Mouse (Mus musculus) heart, embryonic 14.5 days (tissue): ENCODE measurements around the gene Gm13088. TPM values are rescaled to one million over a fixed set of nuclear protein-coding genes. Genes with fewer than 3 reads are reported as not detected.
"Not testable (repeated sequence)": the region's sequence is repeated elsewhere in the genome, so short reads cannot be mapped to it uniquely, and the experiment has no call there.

Experiments used
- ATAC-seq: fragments of 200-750 bp; cut with Nextera tagmentation; 2 replicates; pipeline ENCODE4 v1.8.0; 2017; ENCODE audit warnings: low read depth, moderate TSS enrichment; ENCODE audit not compliant: insufficient number of reproducible peaks, insufficient read depth, low FRiP score
- H3K27ac ChIP-seq, 2 experiments: fragments of 200-500 bp in 1 of 2; fragments of 300-500 bp in 1 of 2; sonication (generic) in 1 of 2; replicated peaks in 1 of 2; 2 replicates each; pipeline ENCODE4 v1.5.1; 2012 to 2014; ENCODE audit warnings: low read depth in 2 of 2, low read length in 2 of 2, control low read depth in 1 of 2, mild to moderate bottlenecking in 1 of 2, mixed read lengths in 1 of 2; ENCODE audit not compliant: control insufficient read depth in 1 of 2, insufficient read depth in 1 of 2
- H3K27me3 ChIP-seq: fragments of 300-500 bp; sonication (generic); 2 replicates; pipeline ENCODE4 v1.6.1; 2014; ENCODE audit warnings: mild to moderate bottlenecking, low read length, control low read depth; ENCODE audit not compliant: control insufficient read depth, insufficient read depth
- H3K36me3 ChIP-seq: fragments of 300-500 bp; sonication (generic); 2 replicates; pipeline ENCODE4 v1.6.1; 2014; ENCODE audit warnings: mild to moderate bottlenecking, control low read depth, low read length, mixed read lengths; ENCODE audit not compliant: control insufficient read depth, insufficient read depth
- H3K4me1 ChIP-seq, 2 experiments: fragments of 200-500 bp in 1 of 2; fragments of 300-500 bp in 1 of 2; sonication (generic) in 1 of 2; 2 replicates each; pipeline ENCODE4 v1.6.1; 2012 to 2014; ENCODE audit warnings: low read length in 2 of 2, control low read depth in 1 of 2, mixed read lengths in 1 of 2; ENCODE audit not compliant: control insufficient read depth in 2 of 2, insufficient read depth in 2 of 2
- H3K4me2 ChIP-seq: fragments of 300-500 bp; sonication (generic); 2 replicates; pipeline ENCODE4 v1.6.1; 2014; ENCODE audit warnings: mild to moderate bottlenecking, low read length
- H3K4me3 ChIP-seq, 2 experiments: fragments of 200-500 bp in 1 of 2; fragments of 300-500 bp in 1 of 2; sonication (generic) in 1 of 2; 2 replicates each; pipeline ENCODE4 v1.5.1; 2012 to 2014; ENCODE audit warnings: low read length in 2 of 2, mild to moderate bottlenecking in 2 of 2, control low read depth in 1 of 2, low read depth in 1 of 2, moderate library complexity in 1 of 2; ENCODE audit not compliant: control insufficient read depth in 1 of 2, insufficient read depth in 1 of 2
- H3K9ac ChIP-seq: fragments of 300-500 bp; sonication (generic); 2 replicates; pipeline ENCODE4 v1.6.1; 2014; ENCODE audit warnings: mild to moderate bottlenecking, low read length
- H3K9me3 ChIP-seq: fragments of 300-500 bp; sonication (generic); 2 replicates; pipeline ENCODE4 v1.6.1; 2016; ENCODE audit warnings: low read length, control low read depth; ENCODE audit not compliant: control insufficient read depth
- WGBS: fragments of 180-500 bp; shearing (Covaris S2); extraction: QIAGEN DNeasy Blood & Tissue Kit; methylation state at CpG from one replicate; pipeline ENCODE4 v1.1.7; 2014; 5-methylcytosine and 5-hydroxymethylcytosine counted together
- polyA plus RNA-seq: library from polyadenylated mRNA; unstranded; fragments of >200 nt; fragmentation: Nextera tagmentation; extraction: Ambion mirVana; gene quantifications from 2 replicates; pipeline ENCODE4 v1.2.1, GENCODE M21; 2014

Gm13088 gene
- not detected in 2 replicates for polyA plus RNA-seq

- H3K27ac ChIP-seq, H3K4me1 ChIP-seq, H3K4me3 ChIP-seq, H3K9ac ChIP-seq, H3K9me3 ChIP-seq, H3K27me3 ChIP-seq, H3K4me2 ChIP-seq, H3K36me3 ChIP-seq, ATAC-seq: not testable (repeated sequence)
Measured at GRCm38 (mm10) chr4:143657146-143657545, at the start of gene Gm13088. Gene Gm13088, minus strand, starts transcription at chr4:143657246.

GRCm38 (mm10) chr4:143702611-143703010 lies 45.6 kb upstream of the Gm13088 start, which contains the start of gene Gm13089:
Gene Gm13089, minus strand, starts transcription at chr4:143702711.
- Histone ChIP-seq H3K9ac (no peak within 1 kb of the TSS), H3K27ac (no peak within 1 kb of the TSS), H3K9me3 (peaks cover 27% of the 10 kb centered on the region), H3K4me2 (no peak within 1 kb of the TSS), H3K36me3 (no peaks in the 10 kb centered on the region), H3K4me3 (no peak within 1 kb of the TSS), H3K4me1 (no peaks in the 10 kb centered on the region), H3K27me3 (no peaks in the 10 kb centered on the region)
- no peak for ATAC-seq
- WGBS, result 60% methylated on average over 2 of the region's 2 CpGs

GRCm38 (mm10) chr4:143618101-143618500 lies 38.9 kb downstream of the Gm13088 start:
- H3K27me3 ChIP-seq, H3K36me3 ChIP-seq, H3K9me3 ChIP-seq, H3K9ac ChIP-seq, ATAC-seq, H3K4me2 ChIP-seq, H3K4me3 ChIP-seq, H3K4me1 ChIP-seq, H3K27ac ChIP-seq: not testable (repeated sequence)
- 77% methylated on average over 4 of the region's 4 CpGs for WGBS

GRCm38 (mm10) chr4:143614703-143615102 lies 42.3 kb downstream of the Gm13088 start, which contains the start of gene Gm13083:
Gene Gm13083, plus strand, starts transcription at chr4:143615003.
- not testable (repeated sequence) for ATAC-seq, H3K36me3 ChIP-seq, H3K4me2 ChIP-seq, H3K4me3 ChIP-seq, H3K9me3 ChIP-seq, H3K4me1 ChIP-seq, H3K27me3 ChIP-seq, H3K27ac ChIP-seq, H3K9ac ChIP-seq

- WGBS, result 79% methylated on average over 9 of the region's 9 CpGs
- H3K27me3 ChIP-seq, H3K9me3 ChIP-seq, H3K4me3 ChIP-seq, H3K27ac ChIP-seq, H3K9ac ChIP-seq, H3K4me1 ChIP-seq, H3K4me2 ChIP-seq, H3K36me3 ChIP-seq, ATAC-seq: not testable (repeated sequence)
Measured at GRCm38 (mm10) chr4:143611927-143612326, 45.1 kb downstream of the Gm13088 start.

Other genes with a start within 250 kb of the Gm13088 start
- 12.7 and 13.4 TPM in 2 replicates for gene Pramef8, start 244.8 kb downstream of the Gm13088 start, polyA plus RNA-seq
- not detected in 2 replicates for gene Oog4, start 206.9 kb downstream of the Gm13088 start, polyA plus RNA-seq
- gene Gm13043, start 145.9 kb downstream of the Gm13088 start, polyA plus RNA-seq, result not detected in 2 replicates
- not detected in 2 replicates for gene Gm13040, start 121.3 kb downstream of the Gm13088 start, polyA plus RNA-seq
- gene BC080695, start 105.5 kb downstream of the Gm13088 start, polyA plus RNA-seq, result not detected in 2 replicates
- not detected in 2 replicates for gene Gm13057, start 105.5 kb downstream of the Gm13088 start, polyA plus RNA-seq
- gene Gm13083, start 42.2 kb downstream of the Gm13088 start, polyA plus RNA-seq, result not detected in 2 replicates
- gene Gm13089, start 45.5 kb upstream of the Gm13088 start, polyA plus RNA-seq, result not detected in 2 replicates
- gene Gm13078, start 62.2 kb upstream of the Gm13088 start, polyA plus RNA-seq, result not detected in 2 replicates
- not detected in 2 replicates for gene Gm13023, start 132.1 kb upstream of the Gm13088 start, polyA plus RNA-seq
- gene Gm13084, start 158.8 kb upstream of the Gm13088 start, polyA plus RNA-seq, result not detected in 2 replicates
- not detected in 2 replicates for gene Gm13103, start 189.3 kb upstream of the Gm13088 start, polyA plus RNA-seq
- not detected in 2 replicates for gene Pramef6, start 243.1 kb upstream of the Gm13088 start, polyA plus RNA-seq